Mouse (Mus musculus) lung, embryonic 14.5 days (tissue): ENCODE data around the gene Isg20l2. TPM values are rescaled to one million over a fixed set of nuclear protein-coding genes. Genes with fewer than 3 reads are reported as not detected.
A peak's percentile ranks its signal among the peaks of the same experiment; 100 is the strongest.

Experiments
- ATAC-seq: fragments of 200-750 bp; cut with Nextera tagmentation; 2 replicates; pipeline ENCODE4 v1.8.0; 2017; ENCODE audit warnings: mild to moderate bottlenecking, moderate TSS enrichment, moderate library complexity; ENCODE audit not compliant: insufficient read depth
- DNase-seq: peaks from one replicate; pipeline ENCODE4 v3.0.0-alpha.2; 2015
- H3K27ac ChIP-seq: fragments of 300-500 bp; sonication (generic); 2 replicates; pipeline ENCODE4 v1.5.1; 2014; ENCODE audit warnings: low read depth, mild to moderate bottlenecking, moderate library complexity
- H3K27me3 ChIP-seq: fragments of 300-500 bp; sonication (generic); 2 replicates; pipeline ENCODE4 v1.6.1; 2014; ENCODE audit warnings: low read length, control low read depth; ENCODE audit not compliant: insufficient read depth
- H3K36me3 ChIP-seq: fragments of 300-500 bp; sonication (generic); 2 replicates; pipeline ENCODE4 v1.6.1; 2014; ENCODE audit warnings: control low read depth; ENCODE audit not compliant: insufficient read depth
- H3K4me1 ChIP-seq: fragments of 300-500 bp; sonication (generic); 2 replicates; pipeline ENCODE4 v1.6.1; 2014; ENCODE audit warnings: antibody characterized with exemption, control low read depth; ENCODE audit not compliant: insufficient read depth
- H3K4me2 ChIP-seq: fragments of 300-500 bp; sonication (generic); 2 replicates; pipeline ENCODE4 v1.6.1; 2014; ENCODE audit warnings: mild to moderate bottlenecking
- H3K4me3 ChIP-seq: fragments of 300-500 bp; sonication (generic); 2 replicates; pipeline ENCODE4 v1.5.1; 2014; ENCODE audit warnings: low read depth, low read length
- H3K9ac ChIP-seq: fragments of 300-500 bp; sonication (generic); 2 replicates; pipeline ENCODE4 v1.6.1; 2014
- H3K9me3 ChIP-seq: fragments of 300-500 bp; sonication (generic); 2 replicates; pipeline ENCODE4 v1.6.1; 2016; ENCODE audit warnings: low read depth, low read length, control low read depth
- CTCF ChIP-seq: IDR thresholded peaks from 2 replicates; pipeline ENCODE4 v1.5.1; 2016; ENCODE audit warnings: antibody characterized with exemption, low read depth
- WGBS: fragments of 180-500 bp; shearing (Covaris S2); extraction: QIAGEN DNeasy Blood & Tissue Kit; methylation state at CpG from one replicate; pipeline ENCODE4 v1.1.7; 2014; 5-methylcytosine and 5-hydroxymethylcytosine counted together
- polyA plus RNA-seq: library from polyadenylated mRNA; unstranded; fragments of >200 nt; fragmentation: Nextera tagmentation; extraction: Ambion mirVana; gene quantifications from 2 replicates; pipeline ENCODE4 v1.2.1, GENCODE M21; 2014

Gene Isg20l2
- polyA plus RNA-seq, 1 experiment from 2014 or later: 50.5 TPM

GRCm38 (mm10) chr3:87971489-87972202 is 41.5 kb downstream of the Isg20l2 start:
- Histone ChIP-seq H3K27ac (peak overlapping the region; percentile 84), H3K4me2 (peak overlapping the region; percentile 96), H3K9me3 (no peaks in the 10 kb centered on the region), H3K4me3 (peak overlapping the region; percentile 66), H3K4me1 (peaks cover 34% of the 10 kb centered on the region), H3K27me3 (no peaks in the 10 kb centered on the region), H3K9ac (peak overlapping the region; percentile 73), H3K36me3 (peaks cover 13% of the 10 kb centered on the region; the same call in 1 of the 2 replicates)
- under 1% methylated on average over 59 of the region's 60 CpGs for WGBS
- DNase-seq (peak; percentile 62), ATAC-seq (peak; percentile 28)
- no peak for TF ChIP-seq CTCF

GRCm38 (mm10) chr3:87972203-87972664 is 42.1 kb downstream of the Isg20l2 start:
- no peak for TF ChIP-seq CTCF
- WGBS: 9% methylated on average over 8 of the region's 8 CpGs
- H3K9me3 ChIP-seq: no peaks in the 10 kb centered on the region
- H3K4me3 ChIP-seq: peak overlapping the region; percentile 66
- peaks cover 13% of the 10 kb centered on the region; the same call in 1 of the 2 replicates for H3K36me3 ChIP-seq
- DNase-seq: no peak
- peaks cover 34% of the 10 kb centered on the region for H3K4me1 ChIP-seq
- H3K4me2 ChIP-seq: peak overlapping the region; percentile 96
- peak overlapping the region; percentile 73 for H3K9ac ChIP-seq
- H3K27ac ChIP-seq: no peak overlapping the region
- no peak for ATAC-seq
- H3K27me3 ChIP-seq: no peaks in the 10 kb centered on the region

- Histone ChIP-seq H3K27ac (no peak overlapping the region), H3K9ac (peak overlapping the region; percentile 73), H3K9me3 (no peaks in the 10 kb centered on the region), H3K4me2 (peak overlapping the region; percentile 96), H3K36me3 (peaks cover 13% of the 10 kb centered on the region; the same call in 1 of the 2 replicates), H3K27me3 (no peaks in the 10 kb centered on the region), H3K4me1 (peaks cover 34% of the 10 kb centered on the region), H3K4me3 (peak overlapping the region; percentile 66)
- TF ChIP-seq CTCF: no peak
- no peak for ATAC-seq
- DNase-seq: peak; percentile 52
- WGBS: 26% methylated on average over 5 of the region's 5 CpGs
Observed at GRCm38 (mm10) chr3:87972776-87973175, 42.7 kb downstream of the Isg20l2 start.

- peak overlapping the region; percentile 96 for H3K4me2 ChIP-seq
- DNase-seq: no peak
- no peak for ATAC-seq
- peak overlapping the region; percentile 40 for H3K9ac ChIP-seq
- TF ChIP-seq CTCF: no peak
- H3K4me1 ChIP-seq: peaks cover 34% of the 10 kb centered on the region
- whole genome bisulfite sequencing: 40% methylated on average over 14 of the region's 14 CpGs
- H3K27me3 ChIP-seq: no peaks in the 10 kb centered on the region
- H3K9me3 ChIP-seq: no peaks in the 10 kb centered on the region
- H3K27ac ChIP-seq: peak overlapping the region; percentile 67
- peak overlapping the region; percentile 66 for H3K4me3 ChIP-seq
- peaks cover 13% of the 10 kb centered on the region; the same call in 1 of the 2 replicates for H3K36me3 ChIP-seq
Observed at GRCm38 (mm10) chr3:87973593-87974380, 43.7 kb downstream of the Isg20l2 start.

GRCm38 (mm10) chr3:87974381-87974987 is 44.4 kb downstream of the Isg20l2 start:
- WGBS: 25% methylated on average over 12 of the region's 12 CpGs
- no peaks in the 10 kb centered on the region for H3K9me3 ChIP-seq
- H3K9ac ChIP-seq: peak overlapping the region; percentile 40
- H3K36me3 ChIP-seq: peaks cover 13% of the 10 kb centered on the region; the same call in 1 of the 2 replicates
- H3K27ac ChIP-seq: peak overlapping the region; percentile 67
- H3K4me2 ChIP-seq: peak overlapping the region; percentile 96
- no peaks in the 10 kb centered on the region for H3K27me3 ChIP-seq
- peak overlapping the region; percentile 66 for H3K4me3 ChIP-seq
- DNase-seq: peak; percentile 57
- no peak for TF ChIP-seq CTCF
- H3K4me1 ChIP-seq: peaks cover 34% of the 10 kb centered on the region
- ATAC-seq: no peak

- no peak for DNase-seq
- no peaks in the 10 kb centered on the region for H3K27me3 ChIP-seq
- H3K36me3 ChIP-seq: peaks cover 13% of the 10 kb centered on the region; the same call in 1 of the 2 replicates
- WGBS: 80% methylated on average over 5 of the region's 5 CpGs
- no peak for TF ChIP-seq CTCF
- peaks cover 35% of the 10 kb centered on the region for H3K4me1 ChIP-seq
- no peaks in the 10 kb centered on the region for H3K9me3 ChIP-seq
- no peak overlapping the region for H3K9ac ChIP-seq
- no peak for ATAC-seq
- no peak overlapping the region for H3K27ac ChIP-seq
- H3K4me2 ChIP-seq: no peak overlapping the region
- no peak overlapping the region for H3K4me3 ChIP-seq
Observed at GRCm38 (mm10) chr3:87979493-87979892, 49.4 kb downstream of the Isg20l2 start.

- Histone ChIP-seq H3K36me3 (peaks cover 9% of the 10 kb centered on the region; the same call in 1 of the 2 replicates), H3K9ac (no peak overlapping the region), H3K4me3 (no peak overlapping the region), H3K9me3 (no peaks in the 10 kb centered on the region), H3K4me1 (peaks cover 35% of the 10 kb centered on the region), H3K27me3 (no peaks in the 10 kb centered on the region), H3K27ac (peak overlapping the region; percentile 18; the same call in 1 of the 2 replicates), H3K4me2 (no peak overlapping the region)
- WGBS: 42% methylated on average over 3 of the region's 3 CpGs
- DNase-seq (no peak), ATAC-seq (no peak)
- no peak for TF ChIP-seq CTCF
Observed at GRCm38 (mm10) chr3:87980085-87980484, 50.0 kb downstream of the Isg20l2 start.
